Mouse (Mus musculus) megakaryocyte, adult 5-6 weeks (primary cell): ENCODE data around the gene 3110009E18Rik. TPM values are rescaled to one million over a fixed set of nuclear protein-coding genes. Genes with fewer than 3 reads are reported as not detected.

Experiments used
- ATAC-seq: 2 replicates; pipeline ENCODE4 v1.8.0; 2016; ENCODE audit warnings: mild to moderate bottlenecking, inconsistent platforms; ENCODE audit not compliant: poor library complexity, severe bottlenecking
- total RNA-seq, 2 experiments: library from RNA; stranded (forward) in 1 of 2; stranded (reverse) in 1 of 2; fragments of 153-499, 151-499 nt in 1 of 2; fragments of 221-1000, 200-1000 nt in 1 of 2; gene quantifications; 2 replicates each; pipeline versions ENCODE4 v1.2.3 to v1.2.4; 2015 to 2017

Gene 3110009E18Rik
- 6.0 and 11.7 TPM in 2 replicates for total RNA-seq (2015)
- total RNA-seq (2017), result 8.3 and 10.8 TPM in 2 replicates

DNA sequence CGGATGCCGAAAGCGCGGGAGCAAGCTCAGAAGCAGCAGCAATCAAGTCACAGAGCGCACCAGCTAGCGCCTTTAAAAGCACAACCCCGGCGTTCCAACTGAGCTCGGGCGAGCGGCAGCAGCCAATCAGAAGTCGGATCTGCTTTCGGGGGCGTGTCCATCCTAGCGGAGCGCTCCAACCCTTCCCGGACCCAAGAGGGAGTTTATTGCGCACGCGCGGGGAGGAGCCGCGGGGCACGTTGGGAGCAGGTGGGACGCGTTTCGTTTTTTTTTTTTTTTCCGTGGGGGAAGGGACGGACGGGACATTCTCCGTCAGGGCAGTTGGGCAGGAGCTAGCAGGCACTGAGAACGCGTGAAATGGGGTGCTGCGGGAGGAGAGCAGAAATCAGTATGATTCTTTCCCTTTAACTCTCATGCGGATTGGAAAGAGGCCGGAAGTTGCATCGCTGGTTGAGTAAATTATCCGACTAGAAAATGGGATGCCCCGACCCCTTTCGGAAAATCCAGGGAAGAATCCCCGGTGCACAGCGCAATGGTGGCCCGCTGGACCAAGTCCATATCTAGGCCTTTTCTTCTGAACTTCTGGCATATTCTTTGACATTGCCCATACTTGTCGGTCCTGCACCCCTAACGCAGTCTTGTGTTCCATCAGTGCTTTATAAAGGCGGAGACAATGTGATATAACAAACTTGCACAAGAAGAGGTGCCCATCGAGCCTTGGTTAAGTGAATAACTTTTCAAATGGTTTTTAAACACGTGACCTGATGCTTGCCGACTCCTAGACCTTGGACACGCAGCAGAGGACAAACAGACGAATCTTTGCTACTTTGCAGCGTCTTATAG is at the start of gene 3110009E18Rik, which contains the start of gene Dbi:
Gene 3110009E18Rik, plus strand, starts transcription at position 219 of the 843 bp plus-strand sequence.
Gene Dbi, minus strand, starts transcription at position 110 of the 843 bp plus-strand sequence.
- peak; percentile 85 for ATAC-seq

DNA sequence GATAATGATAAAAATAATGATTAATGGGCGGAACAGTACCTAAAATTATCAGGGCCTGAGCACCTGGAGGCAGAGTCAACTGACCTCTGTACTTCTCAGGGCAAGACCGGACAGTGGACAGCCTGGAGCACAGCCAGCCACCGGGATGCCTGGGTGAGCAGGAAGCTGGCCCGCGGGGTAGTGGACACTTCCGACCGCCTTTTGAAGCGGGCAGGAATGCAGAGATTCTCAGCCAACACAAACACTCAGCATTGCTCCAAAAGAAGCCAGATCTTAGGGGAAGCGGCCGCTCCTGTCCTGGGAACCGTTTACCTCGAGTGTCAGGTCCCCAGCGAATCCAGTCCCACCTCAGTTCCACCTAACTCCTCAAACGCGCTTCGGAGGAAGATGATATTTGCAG is 48.1 kb upstream of the 3110009E18Rik start:
- no peak for ATAC-seq

DNA sequence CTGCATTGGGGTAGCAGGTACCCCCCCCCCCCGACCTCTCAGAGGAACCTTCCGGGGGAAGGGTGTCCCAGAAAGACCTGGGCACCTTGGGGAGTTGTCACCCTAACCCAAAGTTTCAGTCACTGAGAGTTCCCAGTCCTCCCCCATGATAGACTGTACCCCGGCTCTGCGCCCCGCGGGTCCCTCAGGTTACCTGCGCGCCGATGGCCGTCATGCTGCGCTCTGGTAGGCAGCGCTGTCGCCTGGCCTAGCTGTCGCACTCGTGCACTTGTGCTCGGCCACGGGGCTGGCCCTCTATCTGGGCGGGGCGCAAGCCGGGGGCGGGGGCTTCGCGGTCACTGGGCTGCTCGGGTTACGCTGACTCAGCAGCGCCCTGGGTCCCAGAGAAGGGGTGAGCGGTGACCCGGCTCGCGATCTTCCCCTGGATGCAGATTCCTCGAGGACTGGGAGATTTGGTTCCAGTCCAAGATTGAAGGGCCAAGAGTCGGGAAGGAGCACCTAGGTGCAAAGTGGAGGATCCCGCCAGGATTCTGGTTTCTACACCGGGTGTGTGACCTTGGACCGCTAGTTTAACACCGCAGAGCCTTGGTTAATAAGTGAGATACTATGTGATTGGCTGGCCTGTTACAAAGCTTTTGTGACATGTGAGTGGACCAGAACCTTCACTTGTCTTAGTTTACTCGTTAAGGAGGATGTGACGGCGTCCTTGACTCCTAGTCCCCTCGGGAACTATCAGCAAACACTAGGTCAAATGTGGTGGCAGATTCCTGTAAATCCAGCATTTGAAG is 47.3 kb upstream of the 3110009E18Rik start, which contains the start of gene Tmem37:
Gene Tmem37, minus strand, starts transcription at position 556 of the 788 bp plus-strand sequence.
- ATAC-seq, result peak; percentile 82

DNA sequence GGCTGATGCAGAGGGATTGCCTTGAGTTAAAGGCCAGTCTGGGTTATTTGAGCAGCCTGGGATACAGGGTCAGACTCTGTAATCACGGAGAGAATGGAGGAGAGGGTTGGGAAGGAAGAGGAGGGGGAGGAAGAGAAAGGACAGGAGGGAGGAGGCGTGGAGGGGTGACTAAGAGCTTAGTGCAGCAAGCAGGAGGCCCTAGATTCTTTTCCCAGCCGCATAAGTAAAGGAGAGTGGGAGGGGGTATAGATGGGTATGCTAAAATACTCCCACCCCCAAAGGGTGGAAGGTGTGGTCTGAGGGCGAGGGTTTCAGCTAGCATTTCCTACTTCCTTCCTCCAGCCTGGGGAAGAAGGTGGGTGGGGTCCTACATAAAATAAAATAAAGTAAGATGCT is 46.7 kb upstream of the 3110009E18Rik start:
- no peak for ATAC-seq

DNA sequence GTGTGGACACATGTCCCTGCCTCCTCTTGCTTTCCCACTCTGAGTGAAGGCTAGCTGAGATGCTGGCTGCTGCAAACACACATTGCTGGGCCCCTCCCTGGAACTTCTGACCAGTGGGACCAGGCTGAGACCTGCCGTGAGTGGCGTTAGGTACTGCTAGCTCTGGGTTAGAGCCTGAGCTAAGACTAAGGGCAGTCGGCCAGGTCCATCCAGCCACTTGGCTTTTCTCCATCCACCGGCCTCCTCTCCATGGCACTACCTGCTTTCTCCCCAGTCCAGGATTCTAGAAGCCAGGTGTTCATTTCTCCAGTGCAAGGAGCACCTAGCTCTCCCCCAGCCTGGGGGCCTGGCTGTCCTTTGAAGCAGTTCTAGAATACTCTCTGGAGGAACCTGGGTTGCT is 46.1 kb upstream of the 3110009E18Rik start:
- no peak for ATAC-seq

DNA sequence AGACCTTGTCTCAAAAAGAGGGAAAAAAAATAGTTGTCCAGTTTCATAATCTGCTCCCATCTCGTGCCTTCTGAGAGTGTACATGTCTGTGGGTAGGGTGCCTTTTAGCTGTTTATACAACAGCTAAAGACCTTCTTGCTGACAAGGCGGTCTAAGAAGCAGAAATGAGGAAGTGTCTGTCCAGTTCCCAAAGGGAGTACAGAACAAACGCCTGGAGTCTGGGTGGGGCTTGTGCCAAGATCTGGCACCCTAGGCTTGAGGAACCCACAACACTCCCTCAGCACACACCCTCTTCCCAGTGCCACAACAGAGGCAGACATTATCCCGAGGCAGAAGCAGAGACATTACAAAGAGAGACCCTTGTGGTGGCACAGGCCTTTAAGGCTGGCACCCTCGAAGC is 45.5 kb upstream of the 3110009E18Rik start:
- ATAC-seq, result peak; percentile 62

DNA sequence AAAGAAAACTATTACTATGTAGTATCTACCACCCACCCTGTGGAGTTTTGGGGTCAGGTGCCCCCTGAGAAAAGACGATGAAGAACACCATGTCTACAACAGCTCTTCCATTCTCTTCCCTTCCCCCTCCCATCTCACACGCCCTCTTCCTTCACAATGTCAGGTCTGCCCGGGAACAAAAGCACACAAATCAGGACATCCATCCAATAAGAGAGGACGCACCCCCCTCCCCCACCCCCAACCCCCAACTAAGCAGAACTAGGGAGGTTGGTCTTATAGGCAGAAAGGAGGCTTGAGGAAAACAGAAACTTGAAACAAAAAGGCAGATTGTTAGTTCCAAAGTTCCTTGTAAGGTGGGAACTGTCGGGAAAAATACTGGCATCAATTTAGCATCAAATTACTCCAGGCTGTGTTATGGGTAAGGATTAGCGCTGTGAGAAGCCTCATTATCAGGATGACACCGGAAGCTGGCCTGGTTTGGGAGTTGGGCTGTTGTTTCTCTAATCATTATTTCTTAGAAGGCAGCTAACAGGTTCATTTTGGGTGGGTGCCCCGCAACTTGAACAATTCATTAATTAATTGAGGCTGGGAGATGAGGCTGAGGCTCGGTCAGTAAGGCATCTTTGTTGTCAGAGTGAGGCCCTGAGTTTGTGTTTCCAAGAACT is 43.1 kb upstream of the 3110009E18Rik start:
- ATAC-seq, result no peak

DNA sequence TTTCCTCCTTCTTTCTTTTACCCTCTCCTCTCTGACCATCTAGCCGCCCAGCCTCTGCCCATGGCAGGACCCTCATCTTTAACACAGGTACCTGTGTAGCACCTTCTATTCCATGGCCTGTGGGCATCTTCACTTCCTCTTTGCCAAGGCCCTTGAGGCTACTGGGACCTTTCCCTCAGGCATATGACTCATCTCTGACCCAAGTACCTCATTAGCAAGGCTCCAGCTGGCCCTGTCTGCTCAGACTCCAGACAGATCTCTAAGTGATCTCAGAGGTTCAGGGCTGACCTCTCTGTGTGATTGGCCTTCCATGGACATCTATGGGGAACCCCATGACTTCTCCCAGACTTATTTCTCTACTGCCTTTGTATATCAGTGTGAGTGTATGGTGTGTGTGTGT is 40.4 kb upstream of the 3110009E18Rik start:
- peak; percentile 65 for ATAC-seq

DNA sequence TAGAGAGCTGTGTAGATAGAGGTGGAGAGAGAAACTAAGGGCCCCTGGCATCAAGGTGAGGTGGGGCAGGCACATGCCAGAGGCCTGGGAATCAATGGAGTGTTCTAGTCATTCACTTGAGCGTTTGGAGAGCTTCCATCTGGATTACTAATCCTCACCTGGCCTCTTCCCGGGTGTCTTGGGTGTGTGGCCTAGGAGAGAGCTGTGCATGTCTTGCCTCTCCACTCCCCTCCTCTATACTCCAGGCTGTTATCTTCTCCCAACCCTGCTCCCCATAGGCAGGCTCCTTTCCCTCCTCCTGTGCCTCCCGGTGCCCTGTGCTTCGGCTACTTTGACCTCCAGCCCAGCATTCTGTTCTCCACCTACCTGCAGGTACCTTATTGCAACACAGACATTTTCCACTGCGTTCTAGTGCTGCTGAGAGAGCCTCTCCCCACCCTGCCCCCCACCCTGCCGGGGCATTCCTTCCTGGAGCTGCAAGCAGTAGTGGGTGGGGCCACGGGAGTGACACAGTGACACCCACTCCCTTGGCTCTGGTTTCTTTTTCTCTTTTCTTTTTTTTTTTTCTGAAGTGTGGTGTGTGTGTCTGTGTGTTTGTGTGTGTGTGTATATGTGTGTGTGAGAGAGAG is 37.9 kb upstream of the 3110009E18Rik start:
- no peak for ATAC-seq

DNA sequence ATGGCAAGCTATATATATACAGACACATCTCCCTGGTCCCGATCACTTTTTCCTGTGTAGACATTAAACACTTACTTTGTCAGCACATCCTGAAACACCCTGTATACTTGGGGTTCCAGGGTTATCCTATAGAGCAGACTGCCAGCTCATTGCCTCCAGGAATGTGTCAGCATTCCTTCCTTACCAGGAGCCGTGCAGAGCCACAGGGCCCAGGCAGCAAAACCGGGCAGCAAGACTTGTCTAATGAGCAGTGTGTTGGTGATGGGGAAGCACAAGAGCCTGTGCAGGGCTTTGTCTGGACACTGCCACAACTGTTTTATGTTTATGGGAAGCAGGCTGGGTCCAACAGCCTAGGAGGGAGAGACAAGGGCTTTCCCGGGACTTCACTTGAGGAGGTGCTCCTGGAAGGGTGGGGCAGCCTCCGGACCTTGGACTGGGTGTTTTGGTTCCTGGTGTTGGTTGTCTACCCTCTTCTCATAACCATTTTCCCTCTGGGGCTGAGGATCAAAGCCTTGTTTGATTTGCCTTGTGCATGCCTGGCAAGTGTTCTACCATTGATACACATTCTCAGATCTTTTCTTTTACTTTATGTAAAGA is 37.0 kb upstream of the 3110009E18Rik start:
- ATAC-seq, result no peak

DNA sequence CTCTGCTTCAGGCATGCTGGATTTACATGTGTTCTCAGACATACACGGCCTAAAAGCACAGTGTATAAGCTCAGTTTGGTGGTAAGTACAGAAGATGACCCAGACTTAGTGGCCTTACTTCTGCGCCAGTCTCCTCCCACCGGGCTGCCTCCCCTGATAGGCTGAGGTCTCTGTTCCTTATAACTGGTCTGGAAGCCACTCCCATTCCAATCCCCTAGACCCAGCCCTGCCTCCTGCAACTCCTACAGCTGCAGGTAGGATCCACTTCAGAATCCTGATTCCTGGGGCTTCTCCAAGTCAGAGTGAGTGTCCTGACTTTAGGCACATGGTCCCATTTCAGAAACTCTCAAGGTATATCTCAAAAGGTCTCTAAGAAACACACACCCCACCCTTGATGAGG is 35.3 kb upstream of the 3110009E18Rik start:
- no peak for ATAC-seq

DNA sequence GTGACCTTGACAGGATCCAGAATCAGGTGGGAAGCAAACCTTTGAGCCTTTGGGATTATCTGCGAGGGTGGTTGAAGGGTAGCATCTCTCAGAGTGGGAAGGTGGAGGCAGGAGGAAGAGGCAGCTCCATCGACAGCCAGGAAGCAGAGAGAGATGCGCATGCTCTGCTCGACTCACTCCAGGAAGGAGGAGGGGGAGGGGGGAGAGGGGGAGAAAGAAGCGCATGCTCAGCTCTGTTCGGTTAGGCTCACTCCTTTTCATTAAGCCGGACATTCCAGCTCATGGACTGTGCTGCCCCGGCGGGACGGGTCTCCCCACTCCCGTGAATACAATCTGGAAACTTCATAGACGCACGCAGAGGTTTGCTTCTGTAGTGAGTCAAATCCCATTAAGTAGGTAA is 34.3 kb upstream of the 3110009E18Rik start:
- ATAC-seq, result no peak

DNA sequence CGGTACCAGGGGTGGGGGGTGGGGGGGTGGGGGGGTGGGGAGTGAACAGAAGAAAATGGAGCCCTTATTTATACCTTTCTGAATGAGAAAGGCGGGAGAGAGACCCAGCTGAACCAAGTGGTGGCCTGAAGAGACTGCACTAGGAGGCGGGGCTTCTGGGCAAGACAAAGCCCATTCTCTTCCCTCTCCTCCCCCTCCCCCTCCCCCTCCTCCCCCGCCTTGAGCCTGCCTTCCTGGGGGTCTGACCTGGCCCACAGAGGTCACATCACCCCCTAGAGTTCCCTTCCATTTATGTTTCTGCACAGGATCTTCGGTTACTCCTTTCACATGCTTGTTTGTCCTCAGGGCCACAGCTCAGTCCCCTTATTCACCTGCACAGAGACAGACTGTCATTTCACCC is 31.8 kb upstream of the 3110009E18Rik start:
- no peak for ATAC-seq

DNA sequence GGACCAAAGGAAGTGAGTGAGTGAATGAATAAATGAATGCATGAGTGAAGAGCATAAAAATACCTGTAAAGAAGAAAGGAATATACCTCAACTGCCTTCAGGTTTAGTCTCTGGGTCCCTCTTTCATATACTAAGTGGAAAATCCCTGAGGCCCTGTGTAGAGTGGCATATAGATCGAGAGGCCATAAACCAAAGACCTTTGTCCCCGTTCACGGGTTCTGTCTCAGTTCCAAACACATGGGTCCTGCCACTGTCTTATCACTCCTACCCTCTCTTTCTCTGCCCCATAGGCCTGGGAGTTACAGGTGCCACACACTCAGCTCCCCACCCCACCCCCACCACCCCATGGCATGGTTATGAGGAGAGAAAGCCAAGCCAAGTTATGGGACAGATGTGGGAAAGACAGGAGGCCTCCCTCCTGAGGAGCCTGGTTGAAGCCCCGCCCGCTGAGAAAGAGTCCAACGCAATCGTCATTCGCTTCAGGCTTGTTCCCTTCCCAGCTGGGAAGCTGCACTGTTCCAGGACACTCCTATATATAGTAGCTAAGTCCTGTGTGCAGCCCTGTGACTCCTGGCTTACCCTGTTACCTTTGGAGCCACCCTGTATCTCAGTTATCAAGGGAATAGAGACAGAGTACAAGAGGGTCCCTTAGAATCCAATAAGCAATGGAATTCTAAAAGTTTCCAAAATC is 30.0 kb upstream of the 3110009E18Rik start:
- no peak for ATAC-seq

DNA sequence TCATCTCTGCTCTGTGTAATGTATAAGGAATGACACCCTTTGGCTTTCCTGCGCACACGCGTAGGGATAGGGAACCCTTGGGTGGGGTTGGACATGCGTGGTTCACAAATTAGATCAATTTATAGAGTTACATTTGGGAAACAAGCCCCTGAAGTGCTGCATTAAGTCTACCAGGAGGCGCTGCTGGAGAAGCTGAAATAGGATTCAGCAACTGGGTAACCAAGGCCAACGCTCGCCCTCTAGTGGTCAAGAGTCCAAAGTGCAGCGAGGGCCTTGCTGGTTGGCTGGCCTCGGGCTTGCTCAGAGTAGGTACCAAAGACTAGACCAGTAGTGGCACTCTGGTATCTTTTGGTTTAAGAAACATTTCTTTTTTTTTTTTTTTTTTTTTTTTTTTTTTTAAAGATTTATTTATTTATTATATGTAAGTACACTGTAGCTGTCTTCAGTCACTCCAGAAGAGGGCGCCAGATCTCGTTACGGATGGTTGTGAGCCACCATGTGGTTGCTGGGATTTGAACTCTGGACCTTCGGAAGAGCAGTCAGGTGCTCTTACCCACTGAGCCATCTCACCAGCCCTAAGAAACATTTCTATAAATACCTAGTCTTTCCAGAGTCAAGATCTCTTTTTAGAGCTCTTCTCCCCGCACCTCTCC is 27.4 kb upstream of the 3110009E18Rik start:
- ATAC-seq, result peak; percentile 95

DNA sequence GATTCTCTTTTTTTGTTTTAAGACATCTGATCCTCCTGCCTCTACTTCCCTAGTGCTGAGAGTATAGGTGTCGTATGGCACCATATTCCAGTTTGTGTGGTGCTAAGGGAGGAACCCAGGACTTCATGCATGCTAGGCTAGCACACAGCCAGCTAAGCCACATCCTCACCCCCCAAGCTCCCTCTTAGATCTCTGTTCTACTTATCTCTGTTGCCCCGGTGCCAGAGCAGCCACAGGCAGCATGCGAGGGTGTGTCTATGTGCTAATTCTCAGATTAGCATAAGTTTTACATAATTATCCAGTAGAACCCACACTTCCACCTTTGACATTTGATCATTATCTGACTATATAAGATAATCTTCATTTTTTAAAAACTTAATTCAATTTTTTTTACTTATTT is 26.1 kb upstream of the 3110009E18Rik start:
- no peak for ATAC-seq

DNA sequence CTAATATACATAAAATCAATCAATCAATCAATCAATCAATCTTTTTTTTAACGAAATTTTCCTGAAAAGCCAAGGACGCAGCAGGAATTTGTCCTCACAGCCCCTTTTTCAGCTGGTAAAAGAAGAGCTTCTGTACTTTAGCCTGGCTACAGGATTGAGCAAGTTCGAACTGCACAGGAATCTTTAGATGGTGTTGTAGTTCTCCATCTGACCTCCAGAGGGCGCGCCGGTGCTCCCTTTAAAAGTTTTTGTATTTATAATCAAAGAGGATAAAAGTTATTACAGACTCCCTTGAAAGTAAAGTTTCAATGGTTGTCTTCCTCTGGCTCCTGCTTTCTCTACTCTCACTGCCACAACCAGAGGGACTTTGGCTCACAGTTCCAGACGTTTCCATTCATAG is 22.7 kb upstream of the 3110009E18Rik start:
- ATAC-seq, result 0 out of 2 replicates have a peak, but pooled peaks have one; percentile 30

DNA sequence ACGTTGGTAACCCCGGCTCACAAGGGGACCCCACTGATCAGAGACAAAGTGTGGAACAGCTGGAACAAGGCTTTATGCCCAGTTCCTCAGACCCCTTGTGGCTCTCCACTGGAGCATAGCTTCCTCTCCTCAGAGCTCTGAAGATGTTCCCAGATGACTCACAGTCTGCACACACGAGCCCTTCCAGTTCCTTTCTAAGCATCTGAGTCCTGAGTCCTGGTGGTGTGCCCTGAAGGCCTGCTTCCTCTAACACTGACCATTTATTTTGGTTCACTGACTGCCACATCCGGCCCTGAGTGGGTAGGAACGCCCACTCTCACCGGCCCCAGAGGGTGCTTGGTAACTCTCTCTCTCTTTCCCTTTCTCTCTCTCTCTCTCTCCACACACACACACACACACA is 21.5 kb upstream of the 3110009E18Rik start:
- ATAC-seq, result peak; percentile 89
